Mouse (Mus musculus): ENCODE results near the gene Zfand6.

Gene Zfand6

GRCm38 (mm10) chr7:84689251-84690100 lies at the start of gene Zfand6:
Zfand6 (minus strand) TSS chr7:84689959.
- H3K36me3 ChIP-seq (ENCODE audit: control insufficient read depth, insufficient read depth, low read length, poor library complexity, severe bottlenecking) = no peaks in the 10 kb centered on the region
- peak; percentile 97 for DNase-seq (ENCODE audit: low read depth, low spot score)
- no peaks in the 10 kb centered on the region for H3K27me3 ChIP-seq (ENCODE audit: control insufficient read depth, insufficient read depth, low read length, poor library complexity, severe bottlenecking)

- no peak for DNase-seq (ENCODE audit: low read depth, low spot score)
- Histone ChIP-seq H3K36me3 (ENCODE audit: control insufficient read depth, insufficient read depth, low read length, poor library complexity, severe bottlenecking) (no peaks in the 10 kb centered on the region), H3K27me3 (ENCODE audit: control insufficient read depth, insufficient read depth, low read length, poor library complexity, severe bottlenecking) (no peaks in the 10 kb centered on the region; the same call in 1 of the 2 replicates)
Measured at GRCm38 (mm10) chr7:84736803-84737202, 47.0 kb upstream of the Zfand6 start.

- H3K27me3 ChIP-seq (ENCODE audit: control insufficient read depth, insufficient read depth, low read length, poor library complexity, severe bottlenecking) = no peaks in the 10 kb centered on the region; the same call in 1 of the 2 replicates
Measured at GRCm38 (mm10) chr7:84733038-84733437, 43.3 kb upstream of the Zfand6 start.

GRCm38 (mm10) chr7:84732052-84732451 lies 42.3 kb upstream of the Zfand6 start:
- DNase-seq (ENCODE audit: low read depth, low spot score) = no peak
- no peaks in the 10 kb centered on the region; the same call in 1 of the 2 replicates for H3K27me3 ChIP-seq (ENCODE audit: control insufficient read depth, insufficient read depth, low read length, poor library complexity, severe bottlenecking)
- no peaks in the 10 kb centered on the region for H3K36me3 ChIP-seq (ENCODE audit: control insufficient read depth, insufficient read depth, low read length, poor library complexity, severe bottlenecking)

More at GRCm38 (mm10) chr7:84733038-84733437, 43.3 kb upstream of the Zfand6 start:
- no peaks in the 10 kb centered on the region for H3K36me3 ChIP-seq (ENCODE audit: control insufficient read depth, insufficient read depth, low read length, poor library complexity, severe bottlenecking)
- DNase-seq (ENCODE audit: low read depth, low spot score) = no peak

- Histone ChIP-seq H3K36me3 (ENCODE audit: control insufficient read depth, insufficient read depth, low read length, poor library complexity, severe bottlenecking) (no peaks in the 10 kb centered on the region), H3K27me3 (ENCODE audit: control insufficient read depth, insufficient read depth, low read length, poor library complexity, severe bottlenecking) (no peaks in the 10 kb centered on the region; the same call in 1 of the 2 replicates)
- DNase-seq (ENCODE audit: low read depth, low spot score) = no peak
Measured at GRCm38 (mm10) chr7:84731076-84731475, 41.3 kb upstream of the Zfand6 start.

GRCm38 (mm10) chr7:84722804-84723459 lies 33.2 kb upstream of the Zfand6 start:
- DNase-seq (ENCODE audit: low read depth, low spot score) = no peak
- Histone ChIP-seq H3K27me3 (ENCODE audit: control insufficient read depth, insufficient read depth, low read length, poor library complexity, severe bottlenecking) (no peaks in the 10 kb centered on the region), H3K36me3 (ENCODE audit: control insufficient read depth, insufficient read depth, low read length, poor library complexity, severe bottlenecking) (no peaks in the 10 kb centered on the region)

GRCm38 (mm10) chr7:84710287-84710958 lies 20.7 kb upstream of the Zfand6 start:
- no peak for DNase-seq (ENCODE audit: low read depth, low spot score)
- Histone ChIP-seq H3K27me3 (ENCODE audit: control insufficient read depth, insufficient read depth, low read length, poor library complexity, severe bottlenecking) (no peaks in the 10 kb centered on the region), H3K36me3 (ENCODE audit: control insufficient read depth, insufficient read depth, low read length, poor library complexity, severe bottlenecking) (no peaks in the 10 kb centered on the region)

GRCm38 (mm10) chr7:84706877-84707276 lies 17.1 kb upstream of the Zfand6 start:
- H3K36me3 ChIP-seq (ENCODE audit: control insufficient read depth, insufficient read depth, low read length, poor library complexity, severe bottlenecking) = no peaks in the 10 kb centered on the region
- no peaks in the 10 kb centered on the region for H3K27me3 ChIP-seq (ENCODE audit: control insufficient read depth, insufficient read depth, low read length, poor library complexity, severe bottlenecking)
- no peak for DNase-seq (ENCODE audit: low read depth, low spot score)

GRCm38 (mm10) chr7:84690101-84690509 lies 346 bp upstream of the Zfand6 start:
- H3K36me3 ChIP-seq (ENCODE audit: control insufficient read depth, insufficient read depth, low read length, poor library complexity, severe bottlenecking) = no peaks in the 10 kb centered on the region
- H3K27me3 ChIP-seq (ENCODE audit: control insufficient read depth, insufficient read depth, low read length, poor library complexity, severe bottlenecking) = no peaks in the 10 kb centered on the region
- no peak for DNase-seq (ENCODE audit: low read depth, low spot score)

- no peaks in the 10 kb centered on the region for H3K27me3 ChIP-seq (ENCODE audit: control insufficient read depth, insufficient read depth, low read length, poor library complexity, severe bottlenecking)
- DNase-seq (ENCODE audit: low read depth, low spot score) = peak; percentile 33
- H3K36me3 ChIP-seq (ENCODE audit: control insufficient read depth, insufficient read depth, low read length, poor library complexity, severe bottlenecking) = no peaks in the 10 kb centered on the region
Measured at GRCm38 (mm10) chr7:84687653-84688580, 1.8 kb downstream of the Zfand6 start.

- DNase-seq (ENCODE audit: low read depth, low spot score) = no peak
- Histone ChIP-seq H3K36me3 (ENCODE audit: control insufficient read depth, insufficient read depth, low read length, poor library complexity, severe bottlenecking) (no peaks in the 10 kb centered on the region), H3K27me3 (ENCODE audit: control insufficient read depth, insufficient read depth, low read length, poor library complexity, severe bottlenecking) (no peaks in the 10 kb centered on the region)
Measured at GRCm38 (mm10) chr7:84686380-84686779, 3.4 kb downstream of the Zfand6 start.

GRCm38 (mm10) chr7:84684675-84685074 lies 5.1 kb downstream of the Zfand6 start:
- DNase-seq (ENCODE audit: low read depth, low spot score) = no peak
- no peaks in the 10 kb centered on the region for H3K36me3 ChIP-seq (ENCODE audit: control insufficient read depth, insufficient read depth, low read length, poor library complexity, severe bottlenecking)
- H3K27me3 ChIP-seq (ENCODE audit: control insufficient read depth, insufficient read depth, low read length, poor library complexity, severe bottlenecking) = no peaks in the 10 kb centered on the region

- no peak for DNase-seq (ENCODE audit: low read depth, low spot score)
- H3K27me3 ChIP-seq (ENCODE audit: control insufficient read depth, insufficient read depth, low read length, poor library complexity, severe bottlenecking) = no peaks in the 10 kb centered on the region
- no peaks in the 10 kb centered on the region for H3K36me3 ChIP-seq (ENCODE audit: control insufficient read depth, insufficient read depth, low read length, poor library complexity, severe bottlenecking)
Measured at GRCm38 (mm10) chr7:84681558-84681957, 8.2 kb downstream of the Zfand6 start.

GRCm38 (mm10) chr7:84680931-84681330 lies 8.8 kb downstream of the Zfand6 start:
- DNase-seq (ENCODE audit: low read depth, low spot score) = no peak
- Histone ChIP-seq H3K36me3 (ENCODE audit: control insufficient read depth, insufficient read depth, low read length, poor library complexity, severe bottlenecking) (no peaks in the 10 kb centered on the region), H3K27me3 (ENCODE audit: control insufficient read depth, insufficient read depth, low read length, poor library complexity, severe bottlenecking) (no peaks in the 10 kb centered on the region)

Data from splenic B cell, adult 2 months (primary cell).